Mouse (Mus musculus) hindbrain, embryonic 15.5 days (tissue): ENCODE results near the gene Nup107. TPM values are rescaled to one million over a fixed set of nuclear protein-coding genes. Genes with fewer than 3 reads are reported as not detected.
"Not testable (repeated sequence)": the region's sequence is repeated elsewhere in the genome, so short reads cannot be mapped to it uniquely, and the experiment has no call there.

Source experiments
- ATAC-seq: fragments of 200-750 bp; cut with Nextera tagmentation; 2 replicates; pipeline ENCODE4 v1.8.0; 2017; ENCODE audit warnings: low read depth, moderate number of reproducible peaks, moderate TSS enrichment; ENCODE audit not compliant: low FRiP score
- H3K27ac ChIP-seq: fragments of 300-500 bp; sonication (generic); replicated peaks from 2 replicates; pipeline ENCODE4 v1.5.1; 2015; ENCODE audit warnings: mild to moderate bottlenecking, inconsistent platforms
- H3K27me3 ChIP-seq: fragments of 300-500 bp; sonication (generic); 2 replicates; pipeline ENCODE4 v1.6.1; 2015; ENCODE audit warnings: control low read depth, inconsistent platforms
- H3K36me3 ChIP-seq: fragments of 300-500 bp; sonication (generic); 2 replicates; pipeline ENCODE4 v1.6.1; 2015; ENCODE audit warnings: control low read depth, inconsistent platforms
- H3K4me1 ChIP-seq: fragments of 300-500 bp; sonication (generic); replicated peaks from 2 replicates; pipeline ENCODE4 v1.6.1; 2015; ENCODE audit warnings: control low read depth, inconsistent platforms
- H3K4me2 ChIP-seq: fragments of 300-500 bp; sonication (generic); 2 replicates; pipeline ENCODE4 v1.6.1; 2015; ENCODE audit warnings: moderate library complexity, mild to moderate bottlenecking, inconsistent platforms
- H3K4me3 ChIP-seq: fragments of 300-500 bp; sonication (generic); 2 replicates; pipeline ENCODE4 v1.5.1; 2015; ENCODE audit warnings: mild to moderate bottlenecking, inconsistent platforms
- H3K9ac ChIP-seq: fragments of 300-500 bp; sonication (generic); 2 replicates; pipeline ENCODE4 v1.6.1; 2015; ENCODE audit warnings: inconsistent platforms
- H3K9me3 ChIP-seq: fragments of 300-500 bp; sonication (generic); 2 replicates; pipeline ENCODE4 v1.6.1; 2016; ENCODE audit warnings: control low read depth, inconsistent platforms
- WGBS: fragments of 180-500 bp; shearing (Covaris S2); methylation state at CpG from one replicate; pipeline ENCODE4 v1.1.7; 2015; 5-methylcytosine and 5-hydroxymethylcytosine counted together
- polyA plus RNA-seq: library from polyadenylated mRNA; unstranded; fragments of >200 nt; fragmentation: Nextera tagmentation; extraction: Ambion mirVana; gene quantifications from 2 replicates; pipeline ENCODE4 v1.2.1, GENCODE M21; 2015

The Nup107 gene
- polyA plus RNA-seq, 1 experiment from 2014 or later = 31.4 TPM

GRCm38 (mm10) chr10:117704314-117704963, 88.1 kb downstream of the Nup107 start:
- WGBS = 98% methylated on average over 6 of the region's 6 CpGs
- not testable (repeated sequence) for H3K4me2 ChIP-seq, H3K9me3 ChIP-seq, H3K27ac ChIP-seq, ATAC-seq, H3K9ac ChIP-seq, H3K27me3 ChIP-seq, H3K4me3 ChIP-seq
- H3K4me1 ChIP-seq = peaks cover 19% of the 10 kb centered on the region
- H3K36me3 ChIP-seq = peaks cover 71% of the 10 kb centered on the region

GRCm38 (mm10) chr10:117703506-117703905, 89.0 kb downstream of the Nup107 start:
- Histone ChIP-seq H3K9ac (no peak overlapping the region), H3K27me3 (no peaks in the 10 kb centered on the region), H3K4me3 (no peak overlapping the region), H3K36me3 (peaks cover 80% of the 10 kb centered on the region), H3K9me3 (no peaks in the 10 kb centered on the region), H3K27ac (no peak overlapping the region), H3K4me1 (peaks cover 10% of the 10 kb centered on the region), H3K4me2 (no peak overlapping the region)
- WGBS = 93% methylated on average over 3 of the region's 3 CpGs
- ATAC-seq = no peak

GRCm38 (mm10) chr10:117702024-117702833, 90.3 kb downstream of the Nup107 start:
- H3K9me3 ChIP-seq = no peaks in the 10 kb centered on the region
- WGBS = 94% methylated on average over 6 of the region's 6 CpGs
- H3K4me2 ChIP-seq = no peak overlapping the region

GRCm38 (mm10) chr10:117701034-117701829, 91.3 kb downstream of the Nup107 start:
- Histone ChIP-seq H3K27ac (no peak overlapping the region), H3K4me2 (no peak overlapping the region), H3K4me3 (no peak overlapping the region), H3K9me3 (no peaks in the 10 kb centered on the region), H3K36me3 (peaks cover 86% of the 10 kb centered on the region), H3K4me1 (no peaks in the 10 kb centered on the region), H3K27me3 (no peaks in the 10 kb centered on the region), H3K9ac (no peak overlapping the region)
- no peak for ATAC-seq
- WGBS = 92% methylated on average over 6 of the region's 6 CpGs

More at GRCm38 (mm10) chr10:117702024-117702833, 90.3 kb downstream of the Nup107 start:
- Histone ChIP-seq H3K27me3 (no peaks in the 10 kb centered on the region), H3K27ac (no peak overlapping the region), H3K4me1 (peaks cover 8% of the 10 kb centered on the region), H3K4me3 (no peak overlapping the region), H3K9ac (no peak overlapping the region), H3K36me3 (peaks cover 85% of the 10 kb centered on the region)
- no peak for ATAC-seq

Other genes starting within 250 kb of the Nup107 start
- 2.8 and 3.3 TPM in 2 replicates for gene Cpm, start 163.2 kb downstream of the Nup107 start, polyA plus RNA-seq
- 47.1 and 52.5 TPM in 2 replicates for gene Mdm2, start 81.9 kb downstream of the Nup107 start, polyA plus RNA-seq
- 29.4 and 32.4 TPM in 2 replicates for gene Slc35e3, start 46.3 kb downstream of the Nup107 start, polyA plus RNA-seq
- gene Rap1b, start 53.3 kb upstream of the Nup107 start, polyA plus RNA-seq = 158 TPM in 2 replicates